ENCODE assay signal across 8 mouse cellular contexts in the genomic region with DNA sequence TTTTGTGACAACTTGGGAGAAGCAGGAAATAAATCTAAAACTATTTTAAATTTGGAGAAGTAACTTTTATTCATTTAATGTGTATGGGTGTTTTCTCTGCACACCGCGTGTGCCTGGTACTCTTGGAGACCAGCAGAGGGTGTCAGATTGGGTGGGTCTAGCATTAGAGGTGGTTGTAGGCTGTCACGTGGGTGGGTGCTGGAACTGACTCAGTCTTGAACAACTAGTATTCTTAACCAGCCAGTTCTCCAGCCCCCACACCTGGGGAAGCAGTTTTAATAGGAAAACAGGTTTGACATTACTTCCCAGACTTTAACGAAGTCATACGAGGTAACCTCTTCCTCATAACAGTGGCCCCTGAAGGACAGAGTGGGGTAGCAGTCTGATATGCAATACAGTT. TPM values are rescaled to one million over a fixed set of nuclear protein-coding genes. Genes with fewer than 3 reads are reported as not detected.
DNase-seq lines count a peak whose midpoint lies in the region; ATAC-seq and TF ChIP-seq lines count a peak whose summit lies in the region.

No protein-coding gene starts in this region.

- H3K9ac ChIP-seq in limb, embryonic 14.5 days (ENCODE audit: low read depth, low read length, severe bottlenecking) = no peak overlapping the region
- no peak overlapping the region for H3K9ac ChIP-seq in neural tube, embryonic 14.5 days (replicated peaks; ENCODE audit: low read depth, low read length)

- no peaks in the 10 kb centered on the region for H3K9me3 ChIP-seq in forebrain, embryonic 10.5 days
- H3K9me3 ChIP-seq in limb, embryonic 14.5 days (ENCODE audit: control insufficient read depth, low read length) = no peaks in the 10 kb centered on the region
- H3K9me3 ChIP-seq in neural tube, embryonic 14.5 days (ENCODE audit: control insufficient read depth, low read length) = no peaks in the 10 kb centered on the region

- no peak for ATAC-seq in limb, embryonic 14.5 days (ENCODE audit: low FRiP score, low read depth)
- ATAC-seq in neural tube, embryonic 14.5 days (ENCODE audit: low read depth) = no peak

- peak overlapping the region; percentile 63 for H3K4me2 ChIP-seq in limb, embryonic 14.5 days (replicated peaks; ENCODE audit: low read depth, low read length, severe bottlenecking)
- peak overlapping the region; percentile 78 for H3K4me2 ChIP-seq in neural tube, embryonic 14.5 days (ENCODE audit: low read depth, low read length)

- peaks cover 41% of the 10 kb centered on the region for H3K36me3 ChIP-seq in forebrain, embryonic 10.5 days (replicated peaks)
- peaks cover 12% of the 10 kb centered on the region for H3K36me3 ChIP-seq in limb, embryonic 14.5 days (ENCODE audit: control insufficient read depth, insufficient read depth, low read length)
- peaks cover 3% of the 10 kb centered on the region; the same call in 1 of the 2 replicates for H3K36me3 ChIP-seq in neural tube, embryonic 14.5 days (ENCODE audit: control insufficient read depth, insufficient read depth, low read length)

- H3K4me1 ChIP-seq in forebrain, embryonic 10.5 days = peaks cover 13% of the 10 kb centered on the region
- H3K4me1 ChIP-seq in limb, embryonic 14.5 days (ENCODE audit: control insufficient read depth, insufficient read depth, low read length) = peaks cover 8% of the 10 kb centered on the region
- peaks cover 5% of the 10 kb centered on the region for H3K4me1 ChIP-seq in neural tube, embryonic 14.5 days (ENCODE audit: control insufficient read depth, insufficient read depth, low read length)

- no peak overlapping the region for H3K27ac ChIP-seq in forebrain, embryonic 10.5 days
- H3K27ac ChIP-seq in limb, embryonic 14.5 days (replicated peaks; ENCODE audit: low read depth, low read length) = no peak overlapping the region
- no peak overlapping the region for H3K27ac ChIP-seq in neural tube, embryonic 14.5 days (ENCODE audit: low read depth, low read length)

- DNase-seq in layer of hippocampus, adult 11-12 months (ENCODE audit: low spot score) = peak; percentile 38
- no peak for DNase-seq in layer of hippocampus, adult 8-10 months (ENCODE audit: low spot score in 2 of 2)
- DNase-seq in R1 (ENCODE audit: low read depth, low spot score) = peak; percentile 64
- DNase-seq in forebrain, embryonic 10.5 days (ENCODE audit: extremely low spot score, low spot score) = no peak
- no peak for DNase-seq in limb, embryonic 14.5 days (ENCODE audit: low spot score)
- DNase-seq in ovary, adult 18-20 months (ENCODE audit: low spot score) = no peak
- DNase-seq in adrenal gland, adult 8-10 months = no peak

- no peaks in the 10 kb centered on the region for H3K27me3 ChIP-seq in forebrain, embryonic 10.5 days (ENCODE audit: poor library complexity, severe bottlenecking)
- no peaks in the 10 kb centered on the region for H3K27me3 ChIP-seq in limb, embryonic 14.5 days (ENCODE audit: control insufficient read depth, insufficient read depth, low read length)
- no peaks in the 10 kb centered on the region for H3K27me3 ChIP-seq in neural tube, embryonic 14.5 days (ENCODE audit: control insufficient read depth, insufficient read depth, low read length)

- no peak for TF ChIP-seq POLR2A in limb, embryonic 14.5 days (IDR thresholded peaks at IDR 0.05; ENCODE audit: borderline replicate concordance, extremely low read depth, insufficient read depth, insufficient read length)

- H3K4me3 ChIP-seq in forebrain, embryonic 10.5 days = peak overlapping the region; percentile 70
- H3K4me3 ChIP-seq in limb, embryonic 14.5 days (replicated peaks; ENCODE audit: low read length) = peak overlapping the region; percentile 54; the same call in 1 of the 2 replicates
- H3K4me3 ChIP-seq in neural tube, embryonic 14.5 days (ENCODE audit: low read depth, low read length) = peak overlapping the region; percentile 51

- WGBS in forebrain, embryonic 10.5 days = 81% methylated on average over 5 of the region's 5 CpGs
- WGBS in limb, embryonic 14.5 days = 60% methylated on average over 5 of the region's 5 CpGs
- WGBS in neural tube, embryonic 14.5 days = 78% methylated on average over 5 of the region's 5 CpGs

RNA-seq across cellular contexts. Expression of a gene that starts 1.4 kb away (rescaled TPM):
- total RNA-seq in layer of hippocampus, adult 8-10 months (2022) = 10 to 100 TPM; 45.1 to 52.9 (median 48.2) TPM
- polyA plus RNA-seq in forebrain, embryonic 10.5 days (2016; fragmentation: Nextera tagmentation; extraction: Ambion mirVana) = 45.7 and 46.5 TPM in 2 replicates
- 31.4 and 33.2 TPM in 2 replicates for polyA plus RNA-seq in limb, embryonic 14.5 days (2012; rRNA removed)
- 20.6 and 23.7 TPM in 2 replicates for polyA plus RNA-seq in limb, embryonic 14.5 days (2014; fragmentation: Nextera tagmentation; extraction: Ambion mirVana)
- polyA plus RNA-seq in neural tube, embryonic 14.5 days (2014; fragmentation: Nextera tagmentation; extraction: Ambion mirVana) = 41.6 and 46.4 TPM in 2 replicates
- 10 to 100 TPM; 30.4 to 39.7 (median 36.2) TPM for total RNA-seq in adrenal gland, adult 8-10 months (2022)

RNA-seq across cellular contexts. Expression of a gene that starts 39.9 kb away (rescaled TPM):
- under 1 TPM; 0.23 to 0.55 (median 0.41) TPM for total RNA-seq in layer of hippocampus, adult 8-10 months (2022)
- 0.07 and 0.12 TPM in 2 replicates for polyA plus RNA-seq in forebrain, embryonic 10.5 days (2016; fragmentation: Nextera tagmentation; extraction: Ambion mirVana)
- 0.04 and 0.09 TPM in 2 replicates for polyA plus RNA-seq in limb, embryonic 14.5 days (2012; rRNA removed)
- not detected in 2 replicates for polyA plus RNA-seq in limb, embryonic 14.5 days (2014; fragmentation: Nextera tagmentation; extraction: Ambion mirVana)
- not detected in 2 replicates for polyA plus RNA-seq in neural tube, embryonic 14.5 days (2014; fragmentation: Nextera tagmentation; extraction: Ambion mirVana)
- total RNA-seq in adrenal gland, adult 8-10 months (2022) = under 1 TPM in 3 of 4 experiments, not detected in 1; 0.14 to 0.30 (median 0.25) TPM

Comparison
In these comparisons a context has a peak if more than half of its experiments do, and no peak if none do; other contexts are left out.
1. DNase-seq: peak in layer of hippocampus, adult 11-12 months (single experiment) and R1 (single experiment); none in layer of hippocampus, adult 8-10 months (0 of 2), forebrain, embryonic 10.5 days (single experiment), limb, embryonic 14.5 days (single experiment), ovary, adult 18-20 months (single experiment) and adrenal gland, adult 8-10 months (single experiment).
2. Peak in every context shown above with its lines, with median percentiles within 50 percentile points of each other: H3K4me3 ChIP-seq.